Mouse (Mus musculus) gastrocnemius, postnatal 25 days (tissue): ENCODE measurements at regions not wholly inside any gene's neighbourhood (a gene's known extent, or its start where the extent isn't known, plus 50 kb on each side); places are given as distances from the start of the nearest gene placed in this dataset.

Experiments used
- DNase-seq: peaks from one replicate; pipeline ENCODE4 v3.0.0; 2022

DNA sequence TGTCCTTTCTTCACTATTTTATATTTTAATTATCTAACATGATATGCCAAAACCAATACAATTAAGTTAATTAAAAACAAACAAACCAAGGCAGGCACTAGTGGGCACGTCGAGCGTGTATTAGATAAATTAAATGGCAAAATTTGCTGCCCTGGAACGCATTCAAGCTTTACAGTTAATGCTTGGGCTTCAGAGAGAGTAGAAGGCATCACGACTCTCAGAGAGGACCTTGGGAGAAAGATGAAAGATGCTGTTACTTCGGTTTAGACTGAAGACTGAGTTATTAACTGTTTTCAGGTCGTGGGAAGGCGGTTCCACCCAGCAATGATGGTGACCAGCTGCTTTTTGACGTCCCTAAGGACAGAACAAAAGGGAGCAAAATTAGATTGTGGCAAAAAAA lies 71.7 kb upstream of the Boc start:
- DNase-seq = no peak

DNA sequence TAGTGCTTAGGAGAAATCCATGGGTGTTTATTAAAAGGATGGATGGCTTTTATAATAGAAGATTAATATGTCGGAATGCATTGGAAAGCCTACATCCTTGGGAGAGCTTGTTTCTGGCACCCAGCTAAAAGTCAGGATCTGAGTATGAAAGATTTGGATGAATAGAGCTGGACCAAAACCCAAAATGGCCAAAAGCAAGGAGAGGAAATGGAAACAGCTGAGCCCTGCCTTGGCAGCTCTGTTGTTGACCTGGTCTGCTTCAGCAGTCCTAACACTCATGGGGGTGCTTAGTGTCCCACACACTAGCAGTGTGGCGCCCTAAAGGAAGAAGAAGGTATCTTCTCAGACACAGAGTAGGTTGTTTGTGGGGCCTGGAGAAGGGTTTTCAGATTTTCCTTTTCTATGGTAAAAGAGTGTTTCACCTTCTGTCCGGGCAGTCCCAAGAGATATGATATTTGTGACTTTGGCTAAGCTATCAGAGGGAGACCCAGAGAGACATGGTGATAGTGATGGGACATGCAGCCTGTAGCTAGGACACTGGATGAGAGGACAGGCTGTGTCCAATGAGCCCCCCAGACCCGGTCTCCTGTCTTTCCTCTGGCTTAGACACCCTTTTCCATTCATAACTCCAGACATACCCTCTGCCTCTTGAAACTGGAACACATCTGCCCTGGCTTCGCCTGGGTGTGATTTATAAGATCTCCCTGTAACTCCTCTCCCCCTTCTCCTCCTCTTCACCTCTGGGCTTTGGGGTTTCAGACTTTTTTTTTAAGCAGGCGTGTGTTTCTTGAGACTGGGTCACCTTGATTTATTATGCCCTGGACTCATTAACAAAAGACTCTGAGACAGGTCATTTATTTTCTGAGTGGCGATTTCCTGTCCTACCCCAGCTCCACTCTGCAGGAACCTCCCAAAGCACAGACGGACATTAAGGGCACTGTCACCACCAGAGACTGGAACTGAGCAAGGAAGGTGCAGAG lies 70.9 kb upstream of the Boc start:
- DNase-seq = peak; percentile 41

DNA sequence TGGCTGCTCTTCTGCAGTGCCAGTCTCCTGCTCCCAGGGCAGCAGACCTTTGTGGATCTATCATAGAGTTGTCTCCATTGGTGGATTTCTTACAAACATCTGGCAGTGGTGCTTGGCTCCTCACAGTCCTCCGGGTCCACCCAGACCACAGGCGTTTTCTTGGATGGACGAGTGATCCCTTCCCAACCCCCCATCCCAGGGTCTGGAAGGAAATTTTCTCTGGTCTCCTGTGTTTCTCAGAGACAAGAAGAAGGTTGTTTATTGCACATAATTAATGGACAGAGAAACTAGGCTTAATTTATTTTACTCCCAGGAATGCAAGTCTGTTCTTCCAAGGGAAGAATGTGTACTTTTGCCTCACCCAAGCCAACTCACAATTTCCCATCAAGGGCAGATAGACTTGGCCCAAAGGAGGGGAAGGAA lies 67.2 kb upstream of the Boc start:
- peak; percentile 61 for DNase-seq

DNA sequence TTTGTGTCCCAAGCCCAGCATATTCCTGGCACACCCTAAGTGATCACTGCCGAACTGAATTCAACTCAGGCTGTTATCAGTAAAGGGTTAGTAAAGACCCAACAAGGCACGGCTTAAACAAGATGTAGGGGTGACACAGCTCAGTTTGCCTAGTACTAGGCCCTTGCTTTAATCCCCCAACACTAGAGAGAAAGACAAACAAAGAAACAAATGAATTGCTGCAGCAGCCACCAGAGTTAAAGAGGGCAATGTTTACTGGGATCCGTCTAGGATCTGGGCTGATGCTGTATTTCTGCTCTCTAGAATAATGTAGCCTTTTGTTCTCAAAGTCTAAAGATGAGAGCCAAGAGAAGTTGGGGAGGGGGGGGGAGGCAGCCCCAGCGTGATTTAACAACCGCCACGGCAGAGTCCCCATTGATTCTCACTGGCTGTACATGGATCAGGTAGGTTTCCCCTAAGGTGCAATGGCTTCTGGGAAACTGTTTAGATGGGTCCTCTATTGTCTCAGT lies 66.5 kb upstream of the Boc start:
- no peak for DNase-seq

DNA sequence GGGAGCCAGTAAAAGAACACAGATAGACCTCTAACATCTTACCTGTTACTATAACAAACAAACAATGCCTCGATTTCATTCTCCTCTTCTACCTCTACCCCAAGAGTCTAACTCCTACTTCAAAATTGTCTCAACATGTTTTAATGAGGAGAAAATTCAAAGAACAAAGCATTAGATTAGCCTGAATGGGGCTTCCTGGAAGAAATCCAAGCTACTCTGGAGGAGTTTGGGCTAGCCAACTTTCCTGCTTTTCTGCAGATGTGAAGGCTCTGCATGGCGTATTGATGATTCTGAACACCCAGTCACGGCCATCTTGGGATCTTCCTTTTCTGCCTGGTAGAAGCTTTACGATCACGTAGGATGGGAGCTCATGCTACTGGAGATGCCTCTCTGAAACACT lies 62.9 kb upstream of the Boc start:
- no peak for DNase-seq

DNA sequence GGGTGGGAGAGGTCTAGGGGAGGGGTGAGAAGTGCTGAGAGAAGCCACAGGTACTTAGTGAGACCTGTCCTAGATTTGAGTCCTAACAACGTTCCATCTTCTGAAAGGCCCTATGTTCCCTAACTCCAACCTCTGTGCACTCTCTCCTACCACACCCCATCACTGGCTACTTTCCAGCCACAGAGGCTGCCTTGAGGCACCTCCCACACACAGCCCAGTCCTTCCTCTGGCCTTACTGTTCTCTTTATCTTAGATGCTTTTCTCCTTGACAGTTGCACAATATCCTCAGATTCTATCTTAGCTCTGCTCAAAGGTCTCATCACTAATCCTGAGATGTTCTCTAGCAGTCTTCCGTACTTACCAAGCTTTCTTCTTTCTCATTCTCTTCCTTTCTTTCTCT lies 61.8 kb upstream of the Boc start:
- DNase-seq = no peak

DNA sequence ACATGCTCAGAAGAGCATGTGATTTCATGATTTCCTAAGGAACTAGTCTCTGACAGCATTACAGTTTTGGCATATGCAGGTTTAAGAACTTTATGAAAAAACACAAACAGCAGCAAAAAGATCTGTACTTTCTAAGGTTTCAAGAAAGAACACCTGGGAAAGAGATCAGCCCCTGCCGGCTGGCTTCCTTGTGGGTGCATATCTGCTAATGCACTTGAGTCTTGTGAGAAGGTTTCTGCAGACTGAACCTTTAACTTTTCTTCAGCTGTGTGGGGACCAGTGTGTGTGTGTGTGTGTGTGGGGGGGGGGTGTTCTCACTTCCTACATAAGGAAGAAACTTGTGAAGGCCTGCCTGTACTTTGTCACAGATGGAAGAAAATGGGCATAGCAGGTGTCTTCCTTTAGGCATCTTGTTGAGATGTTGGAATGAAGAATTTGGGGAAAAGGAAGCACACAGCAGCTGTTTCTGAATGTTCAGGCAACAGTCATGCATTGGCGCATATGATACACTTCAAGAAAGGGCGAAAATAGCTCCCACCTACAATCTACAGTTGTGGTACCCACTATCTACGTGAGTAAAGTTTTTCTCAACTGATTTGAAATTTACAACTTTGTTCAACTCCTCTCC lies 60.9 kb upstream of the Boc start:
- DNase-seq = peak; percentile 10

DNA sequence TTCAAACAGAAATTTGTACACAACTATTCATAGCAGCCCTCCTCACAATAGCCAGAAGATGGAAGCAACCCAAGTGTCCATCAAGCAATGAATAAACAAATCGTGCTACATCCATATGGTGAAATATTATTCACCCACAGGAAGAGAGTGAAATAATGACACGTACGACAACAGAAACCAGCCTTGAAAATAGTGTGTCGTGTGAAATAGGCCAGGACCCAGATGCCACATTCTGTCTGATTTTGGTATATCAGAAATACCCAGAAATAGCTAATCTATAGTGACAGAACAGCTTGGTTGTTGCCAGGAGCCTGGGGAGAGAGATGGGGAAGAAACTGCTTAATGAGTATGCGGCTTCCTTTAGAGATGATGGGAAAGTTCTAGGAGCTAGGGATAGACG lies 58.3 kb upstream of the Boc start:
- DNase-seq = no peak

DNA sequence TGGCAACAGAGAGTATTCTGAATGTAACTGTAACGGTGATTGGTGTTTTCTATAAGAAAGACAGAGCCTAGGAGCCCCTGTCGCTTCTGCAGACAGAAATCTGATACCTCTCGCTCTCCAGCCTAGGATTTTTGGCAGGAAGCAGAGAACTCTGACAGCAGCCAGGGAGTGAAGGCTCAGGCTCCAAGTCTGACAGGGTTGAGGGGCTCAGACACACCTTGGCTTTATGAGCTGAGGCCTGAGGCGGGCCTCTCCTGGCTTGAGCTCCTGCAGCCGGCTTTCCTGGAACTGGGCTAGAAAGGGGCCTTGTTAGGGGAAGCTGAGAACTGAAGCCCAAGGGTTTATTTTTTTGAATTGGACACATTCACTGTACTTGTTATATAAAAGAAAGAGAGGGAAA lies 57.7 kb upstream of the Boc start:
- DNase-seq = peak; percentile 50

DNA sequence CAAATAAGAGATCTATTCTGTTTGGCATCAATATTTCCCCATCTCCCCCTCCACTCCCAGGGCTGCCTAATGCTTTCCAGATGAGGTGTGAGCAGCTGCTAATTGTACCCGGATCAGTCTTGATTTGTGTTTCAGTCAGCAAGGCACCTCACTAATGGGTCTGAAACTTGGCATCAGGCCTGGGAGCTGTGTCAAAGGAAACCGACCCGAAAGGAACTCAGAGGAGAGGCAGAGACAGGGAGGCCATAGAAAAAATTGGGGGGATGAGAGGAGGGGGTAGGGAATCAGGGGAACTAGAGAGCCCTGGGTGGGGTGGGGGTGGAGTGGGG lies 57.1 kb upstream of the Boc start:
- peak; percentile 28 for DNase-seq

DNA sequence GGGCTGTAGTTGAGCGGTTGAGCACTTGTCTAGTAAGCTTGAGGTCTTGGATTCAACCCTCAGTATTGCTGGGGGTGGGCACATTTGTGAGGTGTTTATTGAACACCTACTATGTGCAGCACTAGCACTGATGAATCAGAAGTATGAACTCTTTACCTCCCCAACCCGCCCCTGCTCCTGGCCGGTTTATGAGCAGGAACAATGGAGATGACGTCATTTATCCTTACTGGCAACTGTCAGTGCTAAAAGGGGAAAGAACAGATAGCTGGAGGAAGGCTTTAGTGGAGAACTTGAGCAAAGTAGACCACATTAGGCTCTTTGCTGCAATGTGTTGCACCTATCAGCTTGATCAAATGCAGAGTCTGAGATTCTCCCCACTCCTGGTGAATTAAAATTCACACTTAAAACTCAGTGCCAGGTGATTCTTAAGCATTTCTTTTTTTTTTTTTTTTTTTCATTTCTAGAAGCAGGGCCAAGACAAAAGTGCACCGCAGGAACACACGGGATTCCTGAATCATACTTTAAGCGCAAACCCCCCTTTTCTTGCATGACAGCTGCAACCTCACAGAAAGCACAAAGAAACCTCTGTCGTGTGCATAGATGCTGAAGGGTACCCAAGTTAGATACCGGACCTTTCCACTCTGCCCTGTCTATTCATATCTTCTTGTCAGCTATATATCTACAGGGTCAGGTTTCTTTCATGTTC lies 56.6 kb upstream of the Boc start:
- DNase-seq = no peak

DNA sequence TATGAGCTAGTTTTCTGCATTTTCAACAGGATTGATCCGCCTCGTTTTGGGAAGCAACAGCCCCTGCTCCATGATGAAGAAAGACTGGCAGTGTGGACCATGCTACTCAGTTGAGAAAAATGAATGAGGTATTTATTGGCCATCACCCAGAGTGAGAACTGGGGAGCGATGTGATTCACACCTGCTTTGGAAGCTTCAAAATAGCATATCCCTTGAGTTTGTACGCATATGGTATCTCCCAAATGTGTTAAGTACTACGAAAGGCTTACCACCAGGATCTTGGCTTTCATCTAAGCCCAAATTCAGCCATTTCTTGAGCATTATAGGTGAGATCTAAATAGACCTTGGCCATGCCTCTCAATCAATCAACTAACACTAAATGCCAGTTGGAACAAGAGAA lies 55.5 kb upstream of the Boc start:
- no peak for DNase-seq

DNA sequence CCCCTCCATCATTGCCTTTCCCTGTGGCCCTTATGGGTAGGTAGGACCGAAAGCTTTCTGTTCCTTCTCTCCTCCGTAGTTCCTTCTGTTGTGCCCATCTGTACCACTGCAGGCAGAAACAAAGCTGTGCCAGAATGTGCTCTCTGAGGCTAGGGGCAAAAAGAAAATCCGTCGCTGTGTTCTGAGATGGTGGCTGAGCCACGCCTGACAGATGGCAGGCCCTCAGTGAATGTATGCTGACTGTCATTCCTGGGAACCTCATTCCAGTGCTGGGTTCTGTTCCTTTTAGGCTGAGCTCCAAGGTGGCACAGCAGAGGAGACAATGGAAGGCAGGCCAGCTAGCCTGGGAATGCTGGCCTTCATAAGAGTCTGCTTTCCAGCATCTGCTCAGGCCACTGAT lies 54.0 kb upstream of the Boc start:
- no peak for DNase-seq

DNA sequence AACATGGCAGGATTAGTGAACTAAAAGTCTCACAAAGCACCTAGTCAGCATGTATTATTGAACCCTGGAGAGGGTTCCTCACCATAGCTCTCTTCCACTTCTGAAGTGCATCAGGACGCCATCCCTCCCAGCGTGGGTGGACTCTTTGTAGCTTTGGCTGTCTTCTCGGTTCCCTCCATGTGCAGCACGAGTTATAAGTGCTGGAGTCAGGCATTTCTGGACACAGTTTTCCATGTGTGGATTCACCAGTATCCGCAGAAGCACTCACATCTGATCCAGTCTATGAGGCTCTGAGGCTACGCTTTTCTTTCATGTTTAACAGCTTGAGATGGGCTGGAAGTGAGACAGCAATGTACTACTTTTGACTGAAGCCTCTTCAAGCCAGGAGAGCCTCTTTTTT lies 52.8 kb upstream of the Boc start:
- no peak for DNase-seq

DNA sequence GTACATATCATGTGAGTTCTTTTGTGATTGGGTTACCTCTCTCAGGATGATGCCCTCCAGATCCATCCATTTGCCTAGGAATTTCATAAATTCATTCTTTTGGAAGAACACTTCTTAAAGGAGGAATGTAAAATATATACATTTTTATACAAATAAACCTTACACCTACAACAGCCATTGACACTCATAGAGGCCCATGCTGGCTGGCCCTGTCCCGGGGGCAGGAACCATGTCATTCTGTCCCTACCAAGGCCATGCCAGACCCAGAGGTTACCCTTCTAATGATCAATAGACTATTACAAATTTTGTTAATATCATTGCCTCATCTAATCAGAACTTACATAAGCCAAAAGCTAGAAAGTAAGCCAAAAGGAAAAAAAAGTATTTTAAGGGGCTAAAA lies 49.9 kb upstream of the Boc start:
- DNase-seq = no peak
